Mouse (Mus musculus): ENCODE measurements around the gene Zcchc2. TPM values are rescaled to one million over a fixed set of nuclear protein-coding genes. Genes with fewer than 3 reads are reported as not detected.

The Zcchc2 gene
- total RNA-seq, 2 experiments from 2014 or later, result 7.7 to 8.9 TPM

GRCm38 (mm10) chr1:106070814-106071213, 80.6 kb downstream of the Zcchc2 start:
- DNase-seq (ENCODE audit: low spot score in 2 of 2), result no peak

GRCm38 (mm10) chr1:106071237-106072070, 81.2 kb downstream of the Zcchc2 start:
- DNase-seq (ENCODE audit: low spot score in 2 of 2), result peak; percentile 46 to 70

GRCm38 (mm10) chr1:106072071-106072440, 81.8 kb downstream of the Zcchc2 start:
- DNase-seq (ENCODE audit: low spot score in 2 of 2), result no peak

GRCm38 (mm10) chr1:106073166-106073565, 83.0 kb downstream of the Zcchc2 start:
- DNase-seq (ENCODE audit: low spot score in 2 of 2), result no peak

GRCm38 (mm10) chr1:106074141-106074540, 83.9 kb downstream of the Zcchc2 start:
- no peak for DNase-seq (ENCODE audit: low spot score in 2 of 2)

- no peak for DNase-seq (ENCODE audit: low spot score in 2 of 2)
Observed at GRCm38 (mm10) chr1:106074656-106075055, 84.5 kb downstream of the Zcchc2 start.

- DNase-seq (ENCODE audit: low spot score in 2 of 2), result no peak
Observed at GRCm38 (mm10) chr1:106076641-106077040, 86.4 kb downstream of the Zcchc2 start.

- DNase-seq (ENCODE audit: low spot score in 2 of 2), result no peak
Observed at GRCm38 (mm10) chr1:106077166-106077565, 87.0 kb downstream of the Zcchc2 start.

Other genes with a start within 250 kb of the Zcchc2 start
- 1 to 10 TPM; 2.1 to 2.4 TPM for gene Tnfrsf11a, start 209.7 kb upstream of the Zcchc2 start, total RNA-seq (2021)
- gene Phlpp1, start 181.3 kb downstream of the Zcchc2 start, total RNA-seq (2021), result 10 to 100 TPM; 12.7 to 14.3 TPM